Mouse (Mus musculus) heart, postnatal 10 days (tissue): ENCODE data around the gene Arhgap33. TPM values are rescaled to one million over a fixed set of nuclear protein-coding genes. Genes with fewer than 3 reads are reported as not detected.

Experiments
- DNase-seq, 2 experiments: peaks; one replicate each; pipeline ENCODE4 v3.0.0; 2021
- intact Hi-C: fragments of 180-260 bp; cut with DNase I; formaldehyde crosslinking; loops from one replicate; pipeline ENCODE4 v1.15.1; 2025
- total RNA-seq, 2 experiments: library from RNA; stranded (reverse); gene quantifications; 2 replicates each; pipeline ENCODE4 v1.2.3; 2021

Gene Arhgap33
- total RNA-seq = 1 to 10 TPM; 3.7 to 3.9 TPM

GRCm38 (mm10) chr7:30534633-30535577 lies at the start of gene Arhgap33:
Gene Arhgap33, minus strand, starts transcription at chr7:30535060.
- DNase-seq = peak; percentile 94 to 96
- intact Hi-C loops = no loop called here

GRCm38 (mm10) chr7:30584339-30584738 lies 49.5 kb upstream of the Arhgap33 start:
- no peak for DNase-seq
- intact Hi-C loops = no loop called here

- intact Hi-C loops = no loop called here
- no peak for DNase-seq
Measured at GRCm38 (mm10) chr7:30581547-30581946, 46.7 kb upstream of the Arhgap33 start.

- no peak for DNase-seq
- intact Hi-C loops = no loop called here
Measured at GRCm38 (mm10) chr7:30579950-30580349, 45.1 kb upstream of the Arhgap33 start.

- peak; percentile 84 to 87 for DNase-seq
- intact Hi-C loops = no loop called here
Measured at GRCm38 (mm10) chr7:30572969-30573368, 38.1 kb upstream of the Arhgap33 start.

- intact Hi-C loops = no loop called here
- no peak for DNase-seq
Measured at GRCm38 (mm10) chr7:30572389-30572788, 37.5 kb upstream of the Arhgap33 start.

GRCm38 (mm10) chr7:30567555-30567954 lies 32.7 kb upstream of the Arhgap33 start:
- no peak for DNase-seq
- intact Hi-C loops = no loop called here

- intact Hi-C loops = no loop called here
- no peak for DNase-seq
Measured at GRCm38 (mm10) chr7:30566033-30566432, 31.2 kb upstream of the Arhgap33 start.

- intact Hi-C loops = loop anchor here (1.0 kb wide), 1 partner anchor 22 kb away; no protein-coding TSS in a partner anchor
- no peak for DNase-seq
Measured at GRCm38 (mm10) chr7:30564970-30565571, 30.2 kb upstream of the Arhgap33 start, which contains the start of gene Igflr1. Gene Igflr1, plus strand, starts transcription at chr7:30565427.

GRCm38 (mm10) chr7:30563906-30564280 lies 29.0 kb upstream of the Arhgap33 start:
- intact Hi-C loops = no loop called here

GRCm38 (mm10) chr7:30563117-30563905 lies 28.5 kb upstream of the Arhgap33 start, which contains the start of the genes U2af1l4, Gm49396 and Psenen:
Gene U2af1l4, plus strand, starts transcription at chr7:30563301.
Gene Gm49396, plus strand, starts transcription at chr7:30563344.
Gene Psenen, minus strand, starts transcription at chr7:30563627.
- intact Hi-C loops = no loop called here
- peak; percentile 98 for DNase-seq

More at GRCm38 (mm10) chr7:30563906-30564280, 29.0 kb upstream of the Arhgap33 start:
- DNase-seq = no peak

- DNase-seq = no peak
- intact Hi-C loops = no loop called here
Measured at GRCm38 (mm10) chr7:30562526-30563116, 27.8 kb upstream of the Arhgap33 start.

- no peak for DNase-seq
- intact Hi-C loops = no loop called here
Measured at GRCm38 (mm10) chr7:30560296-30560695, 25.4 kb upstream of the Arhgap33 start.

- DNase-seq = peak; percentile 98
- intact Hi-C loops = no loop called here
Measured at GRCm38 (mm10) chr7:30559443-30559954, 24.6 kb upstream of the Arhgap33 start, which contains the start of gene Lin37. Gene Lin37, minus strand, starts transcription at chr7:30559838.

GRCm38 (mm10) chr7:30558656-30559442 lies 24.0 kb upstream of the Arhgap33 start:
- no peak for DNase-seq
- intact Hi-C loops = no loop called here

GRCm38 (mm10) chr7:30557901-30558514 lies 23.1 kb upstream of the Arhgap33 start:
- peak in 1 of 2 experiments; percentile 41 for DNase-seq
- intact Hi-C loops = no loop called here

GRCm38 (mm10) chr7:30556894-30557536 lies 22.2 kb upstream of the Arhgap33 start:
- no peak for DNase-seq
- intact Hi-C loops = no loop called here
